8 mouse cellular contexts compared by ENCODE assay signal in genomic region chr19:18749598-18750339, GRCm38 (mm10). TPM values are rescaled to one million over a fixed set of nuclear protein-coding genes. Genes with fewer than 3 reads are reported as not detected.
DNase-seq lines count a peak whose midpoint lies in the region; ATAC-seq lines count a peak whose summit lies in the region.

TSS of gene Trpm6 (plus strand) at chr19:18749983.

- H3K36me3 ChIP-seq in heart, embryonic 12.5 days: no peaks in the 10 kb centered on the region
- H3K36me3 ChIP-seq in embryonic facial prominence, embryonic 15.5 days: no peaks in the 10 kb centered on the region

- WGBS in heart, embryonic 12.5 days: 3% methylated on average over 41 of the region's 41 CpGs
- 6% methylated on average over 41 of the region's 41 CpGs for WGBS in embryonic facial prominence, embryonic 15.5 days

- 0 out of 2 replicates have a peak within 1 kb of the TSS, but pooled peaks have one; percentile 34 for H3K9ac ChIP-seq in heart, embryonic 12.5 days
- peak within 1 kb of the TSS; percentile 12; the same call in 1 of the 2 replicates for H3K9ac ChIP-seq in embryonic facial prominence, embryonic 15.5 days

- DNase-seq in heart, adult 8-10 months (ENCODE audit: low spot score): no peak
- DNase-seq in kidney, adult 11 months: peak; percentile 43
- DNase-seq in lung, adult 18-20 months: peak; percentile 73 to 82
- peak; percentile 18 for DNase-seq in retina, postnatal 1 day
- DNase-seq in right cerebral cortex, postnatal 14 days: no peak
- no peak for DNase-seq in frontal cortex, postnatal 14 days (ENCODE audit: low spot score in 2 of 2)

- 0 out of 2 replicates have a peak, but pooled peaks cover 3% of the 10 kb centered on the region for H3K4me1 ChIP-seq in heart, embryonic 12.5 days (replicated peaks)
- H3K4me1 ChIP-seq in embryonic facial prominence, embryonic 15.5 days: peaks cover 7% of the 10 kb centered on the region; the same call in 1 of the 2 replicates

- H3K4me2 ChIP-seq in heart, embryonic 12.5 days: peak within 1 kb of the TSS; percentile 80
- H3K4me2 ChIP-seq in embryonic facial prominence, embryonic 15.5 days (replicated peaks): peak within 1 kb of the TSS; percentile 71

- peak within 1 kb of the TSS; percentile 43 for H3K4me3 ChIP-seq in heart, embryonic 12.5 days
- peak within 1 kb of the TSS; percentile 43 for H3K4me3 ChIP-seq in embryonic facial prominence, embryonic 15.5 days (replicated peaks)

- ATAC-seq in heart, embryonic 12.5 days (ENCODE audit: insufficient number of reproducible peaks, low FRiP score): no peak; the same call in 1 of the 2 replicates
- ATAC-seq in embryonic facial prominence, embryonic 15.5 days (ENCODE audit: insufficient number of reproducible peaks, low FRiP score, low TSS enrichment, low read depth): no peak

- H3K27ac ChIP-seq in heart, embryonic 12.5 days (ENCODE audit: poor library complexity, severe bottlenecking): no peak within 1 kb of the TSS
- no peak within 1 kb of the TSS for H3K27ac ChIP-seq in embryonic facial prominence, embryonic 15.5 days (replicated peaks)

- peaks cover 25% of the 10 kb centered on the region for H3K27me3 ChIP-seq in heart, embryonic 12.5 days (replicated peaks)
- no peaks in the 10 kb centered on the region for H3K27me3 ChIP-seq in embryonic facial prominence, embryonic 15.5 days

- H3K9me3 ChIP-seq in heart, embryonic 12.5 days (replicated peaks): no peaks in the 10 kb centered on the region
- H3K9me3 ChIP-seq in embryonic facial prominence, embryonic 15.5 days (replicated peaks): no peaks in the 10 kb centered on the region

RNA-seq across cellular contexts. Expression of gene Trpm6, which starts in this region (rescaled TPM):
- 0.15 and 0.17 TPM in 2 replicates for polyA plus RNA-seq in heart, embryonic 12.5 days (2016; fragmentation: Nextera tagmentation; extraction: Ambion mirVana)
- total RNA-seq in heart, adult 8-10 months (2022): under 1 TPM; 0.05 to 0.22 (median 0.07) TPM
- polyA plus RNA-seq in embryonic facial prominence, embryonic 15.5 days (2015; fragmentation: Nextera tagmentation; extraction: Ambion mirVana): 0.13 and 0.14 TPM in 2 replicates

Comparison
In these comparisons a context has a peak if more than half of its experiments do, and no peak if none do; other contexts are left out.
1. DNase-seq: peak in kidney, adult 11 months (single experiment), lung, adult 18-20 months (2 of 2) and retina, postnatal 1 day (single experiment); none in heart, adult 8-10 months (single experiment), right cerebral cortex, postnatal 14 days (single experiment) and frontal cortex, postnatal 14 days (0 of 2).